Mouse (Mus musculus) E14TG2a.4 (cell line): ENCODE measurements at regions not wholly inside any gene's neighbourhood (a gene's known extent, or its start where the extent isn't known, plus 50 kb on each side); places are given as distances from the start of the nearest gene placed in this dataset.
A peak's percentile ranks its signal among the peaks of the same experiment; 100 is the strongest.

Experiments
- H3K27me3 ChIP-seq: 2 replicates; pipeline ENCODE4 v1.6.1; 2014; ENCODE audit warnings: low read length, control low read depth; ENCODE audit not compliant: insufficient read depth
- H3K36me3 ChIP-seq: 2 replicates; pipeline ENCODE4 v1.6.1; 2014; ENCODE audit warnings: low read length, control low read depth; ENCODE audit not compliant: insufficient read depth
- H3K4me1 ChIP-seq: replicated peaks from 2 replicates; pipeline ENCODE4 v1.6.1; 2014; ENCODE audit warnings: low read depth, low read length, control low read depth
- H3K4me3 ChIP-seq: replicated peaks from 2 replicates; pipeline ENCODE4 v1.5.1; 2014; ENCODE audit warnings: mild to moderate bottlenecking, low read length
- H3K9me3 ChIP-seq: 2 replicates; pipeline ENCODE4 v1.6.1; 2014; ENCODE audit warnings: low read length, control low read depth
- CTCF ChIP-seq: conservative IDR thresholded peaks from 2 replicates; pipeline ENCODE4 v1.5.1; 2014; ENCODE audit warnings: low read length
- NANOG ChIP-seq: IDR thresholded peaks from 2 replicates; pipeline ENCODE4 v1.6.1; 2014; ENCODE audit warnings: borderline replicate concordance, low read length, mixed read lengths
- POU5F1 ChIP-seq: IDR thresholded peaks from 2 replicates; pipeline ENCODE4 v1.6.1; 2014; ENCODE audit warnings: low read length, borderline replicate concordance

- Histone ChIP-seq H3K36me3 (no peaks in the 10 kb centered on the region), H3K9me3 (no peaks in the 10 kb centered on the region), H3K4me3 (no peak overlapping the region), H3K27me3 (no peaks in the 10 kb centered on the region), H3K4me1 (no peaks in the 10 kb centered on the region)
- TF ChIP-seq CTCF (no peak), NANOG (no peak), POU5F1 (no peak)
Observed at GRCm38 (mm10) chr8:26590591-26591212, 386.4 kb upstream of the Zfp703 start.

DNA sequence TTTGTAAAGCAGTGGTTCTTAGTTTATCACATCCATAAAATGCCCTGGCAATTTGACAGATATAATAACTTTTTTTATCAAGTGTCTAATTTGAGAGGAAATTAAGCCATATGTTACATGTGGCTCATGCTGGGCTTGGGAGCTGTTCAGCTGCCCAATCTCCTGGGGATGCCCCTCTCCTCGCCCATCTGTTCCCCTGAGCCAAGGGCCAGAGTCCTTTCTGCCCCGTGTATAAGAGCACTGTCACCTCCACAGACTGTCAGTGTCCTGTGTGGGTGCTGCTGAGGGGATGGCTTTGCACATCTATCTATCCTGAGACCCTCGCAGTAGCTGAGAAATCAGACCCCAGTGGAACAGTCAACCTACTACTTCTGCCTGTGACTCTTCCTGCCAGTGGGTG lies 385.9 kb upstream of the Zfp703 start:
- Histone ChIP-seq H3K4me1 (no peaks in the 10 kb centered on the region), H3K36me3 (no peaks in the 10 kb centered on the region), H3K27me3 (no peaks in the 10 kb centered on the region), H3K9me3 (no peaks in the 10 kb centered on the region), H3K4me3 (no peak overlapping the region)
- TF ChIP-seq NANOG = no peak
- no peak for TF ChIP-seq POU5F1
- no peak for TF ChIP-seq CTCF

GRCm38 (mm10) chr8:26593536-26594368 lies 383.4 kb upstream of the Zfp703 start:
- Histone ChIP-seq H3K36me3 (no peaks in the 10 kb centered on the region), H3K4me1 (no peaks in the 10 kb centered on the region), H3K27me3 (no peaks in the 10 kb centered on the region), H3K4me3 (no peak overlapping the region), H3K9me3 (no peaks in the 10 kb centered on the region)
- TF ChIP-seq NANOG = no peak
- no peak for TF ChIP-seq POU5F1
- TF ChIP-seq CTCF = no peak

DNA sequence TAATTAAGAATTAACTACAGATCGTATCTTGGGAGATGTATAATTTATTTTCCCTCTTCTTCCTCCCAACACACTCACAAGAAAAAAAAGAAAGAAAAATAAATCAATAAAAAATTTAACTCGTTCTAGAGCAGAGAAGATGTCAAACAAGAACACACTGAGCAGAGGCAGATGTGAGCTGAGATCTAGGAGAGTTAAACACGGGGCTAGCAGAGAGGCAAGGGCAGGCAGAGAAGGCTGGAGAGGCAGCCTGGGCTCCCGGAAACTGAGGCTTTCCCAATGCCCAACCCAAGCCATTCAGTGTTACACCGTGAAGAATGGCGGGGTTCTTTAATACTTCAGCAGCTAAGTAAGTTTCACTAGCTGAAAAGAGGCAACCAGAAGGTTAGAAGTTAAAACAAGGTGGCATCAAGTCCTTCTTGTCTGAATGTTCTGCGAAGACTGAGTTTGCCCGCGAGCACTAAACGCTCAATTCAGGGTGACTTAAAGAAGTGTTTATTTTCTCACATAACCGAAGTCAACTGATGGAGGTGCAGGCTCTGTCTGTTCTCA lies 382.7 kb upstream of the Zfp703 start:
- no peaks in the 10 kb centered on the region for H3K27me3 ChIP-seq
- TF ChIP-seq NANOG (no peak), POU5F1 (no peak), CTCF (no peak)
- no peaks in the 10 kb centered on the region for H3K9me3 ChIP-seq
- H3K36me3 ChIP-seq = no peaks in the 10 kb centered on the region
- no peaks in the 10 kb centered on the region for H3K4me1 ChIP-seq
- H3K4me3 ChIP-seq = no peak overlapping the region

- H3K4me1 ChIP-seq = no peaks in the 10 kb centered on the region
- H3K27me3 ChIP-seq = no peaks in the 10 kb centered on the region
- H3K36me3 ChIP-seq = no peaks in the 10 kb centered on the region
- no peak overlapping the region for H3K4me3 ChIP-seq
- no peaks in the 10 kb centered on the region for H3K9me3 ChIP-seq
- TF ChIP-seq CTCF = no peak
- no peak for TF ChIP-seq NANOG
- TF ChIP-seq POU5F1 = no peak
Observed at GRCm38 (mm10) chr8:26595431-26596018, 381.6 kb upstream of the Zfp703 start.

- Histone ChIP-seq H3K4me3 (no peak overlapping the region), H3K36me3 (no peaks in the 10 kb centered on the region), H3K4me1 (no peaks in the 10 kb centered on the region), H3K9me3 (no peaks in the 10 kb centered on the region), H3K27me3 (no peaks in the 10 kb centered on the region)
- TF ChIP-seq NANOG (no peak), CTCF (peak; percentile 9; the same call in 1 of the 2 replicates), POU5F1 (no peak)
Observed at GRCm38 (mm10) chr8:26596665-26597362, 380.3 kb upstream of the Zfp703 start.

- no peaks in the 10 kb centered on the region for H3K27me3 ChIP-seq
Observed at GRCm38 (mm10) chr8:26598520-26598919, 378.6 kb upstream of the Zfp703 start.

DNA sequence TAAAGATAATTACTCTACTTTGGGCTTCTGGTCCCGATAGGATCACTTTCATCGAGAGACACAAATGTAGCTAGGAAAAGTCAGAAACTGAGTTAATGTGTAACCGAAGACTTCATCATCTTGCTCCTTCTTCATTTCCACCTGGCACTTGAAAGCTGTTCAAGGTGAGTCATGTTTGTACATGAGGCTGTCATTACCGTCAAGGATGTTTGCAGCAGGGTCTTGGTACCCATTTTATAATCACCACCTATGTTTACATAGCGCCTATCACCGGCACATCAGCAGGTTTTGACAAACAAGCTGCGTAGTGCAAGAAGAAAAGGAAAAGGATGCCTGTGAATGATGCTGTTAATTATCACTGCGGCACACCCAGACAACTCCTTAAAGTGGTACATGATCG lies 377.0 kb upstream of the Zfp703 start:
- Histone ChIP-seq H3K9me3 (no peaks in the 10 kb centered on the region), H3K4me3 (no peak overlapping the region), H3K27me3 (no peaks in the 10 kb centered on the region), H3K4me1 (no peaks in the 10 kb centered on the region), H3K36me3 (no peaks in the 10 kb centered on the region)
- TF ChIP-seq POU5F1 (no peak), CTCF (no peak), NANOG (no peak)

More at GRCm38 (mm10) chr8:26598520-26598919, 378.6 kb upstream of the Zfp703 start:
- TF ChIP-seq CTCF = no peak
- no peak for TF ChIP-seq NANOG
- Histone ChIP-seq H3K9me3 (no peaks in the 10 kb centered on the region), H3K4me1 (no peaks in the 10 kb centered on the region), H3K4me3 (no peak overlapping the region), H3K36me3 (no peaks in the 10 kb centered on the region)
